ENCODE assay signal across 8 mouse cellular contexts in the genomic region with DNA sequence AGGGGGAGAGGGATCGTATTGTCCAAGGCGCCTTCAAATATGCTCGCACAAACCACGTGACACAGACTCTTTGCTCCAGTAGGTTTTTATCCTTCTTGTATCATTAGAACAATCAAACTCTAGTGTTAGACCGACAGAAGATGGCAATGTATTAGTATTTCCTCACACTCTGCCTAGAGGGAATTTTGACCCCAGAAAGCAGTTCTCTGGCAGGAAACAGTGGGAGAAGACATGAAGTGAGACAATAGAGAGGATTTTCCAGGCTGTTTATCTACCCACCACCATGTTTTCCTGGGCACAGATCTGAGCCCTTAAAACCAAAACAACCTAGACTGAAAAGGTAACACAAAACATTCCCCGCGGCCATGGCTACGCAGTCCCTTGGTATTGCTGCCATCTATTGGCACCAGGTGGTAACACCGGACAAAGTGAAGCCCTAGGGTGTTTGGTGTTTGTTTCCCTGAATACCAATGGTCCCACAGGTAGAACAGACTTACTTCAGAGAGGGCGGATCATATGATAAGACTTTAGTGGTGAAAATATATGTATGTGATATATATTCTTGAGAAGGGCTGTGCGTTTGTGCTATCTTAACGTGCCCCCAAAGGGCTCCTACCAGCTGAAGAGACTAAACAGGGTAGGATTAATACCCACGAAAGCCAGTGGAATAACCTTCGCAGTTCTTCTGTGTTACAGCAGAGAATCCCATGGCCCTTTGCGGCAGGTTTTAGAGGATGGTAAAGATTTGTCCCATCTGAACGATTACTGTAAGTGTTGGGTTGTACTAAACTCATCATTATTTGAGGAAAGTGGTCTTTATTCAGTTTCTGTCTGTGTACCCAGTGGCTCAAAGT.
DNase-seq lines count a peak whose midpoint lies in the region; ATAC-seq and TF ChIP-seq lines count a peak whose summit lies in the region.

No protein-coding gene starts in this region.

- no peak overlapping the region for H3K4me3 ChIP-seq in embryonic fibroblast, embryonic 13.5 days (ENCODE audit: insufficient read depth, low read length)
- H3K4me3 ChIP-seq in heart, embryonic 11.5 days (ENCODE audit: low read depth, low read length) = peak overlapping the region; percentile 29
- peak overlapping the region; percentile 27 for H3K4me3 ChIP-seq in kidney, embryonic 14.5 days (ENCODE audit: low read length)
- H3K4me3 ChIP-seq in limb, embryonic 14.5 days (replicated peaks; ENCODE audit: low read length) = peak overlapping the region; percentile 27
- H3K4me3 ChIP-seq in midbrain, embryonic 16.5 days (ENCODE audit: low read depth, low read length) = peak overlapping the region; percentile 30

- ATAC-seq in heart, embryonic 11.5 days (replicated peaks; ENCODE audit: insufficient number of reproducible peaks, low FRiP score, low TSS enrichment) = no peak; the same call in 1 of the 2 replicates
- peak; percentile 85 for ATAC-seq in kidney, embryonic 14.5 days (ENCODE audit: low FRiP score, low TSS enrichment)
- ATAC-seq in limb, embryonic 14.5 days (ENCODE audit: low FRiP score, low read depth) = peak; percentile 84
- ATAC-seq in midbrain, embryonic 16.5 days = peak; percentile 97

- H3K9ac ChIP-seq in heart, embryonic 11.5 days (ENCODE audit: low read depth, low read length) = no peak overlapping the region
- H3K9ac ChIP-seq in kidney, embryonic 14.5 days (ENCODE audit: low read depth, low read length) = no peak overlapping the region
- peak overlapping the region; percentile 17; the same call in 1 of the 2 replicates for H3K9ac ChIP-seq in limb, embryonic 14.5 days (ENCODE audit: low read depth, low read length, severe bottlenecking)
- peak overlapping the region; percentile 50 for H3K9ac ChIP-seq in midbrain, embryonic 16.5 days (ENCODE audit: low read depth, low read length)

- no peaks in the 10 kb centered on the region for H3K27me3 ChIP-seq in heart, embryonic 11.5 days (ENCODE audit: control insufficient read depth, insufficient read depth, low read length)
- H3K27me3 ChIP-seq in kidney, embryonic 14.5 days (ENCODE audit: control insufficient read depth, insufficient read depth, low read length) = no peaks in the 10 kb centered on the region
- no peaks in the 10 kb centered on the region for H3K27me3 ChIP-seq in limb, embryonic 14.5 days (ENCODE audit: control insufficient read depth, insufficient read depth, low read length)
- H3K27me3 ChIP-seq in midbrain, embryonic 16.5 days (ENCODE audit: control insufficient read depth, insufficient read depth, low read depth, low read length) = no peaks in the 10 kb centered on the region

- peak overlapping the region; percentile 64 for H3K4me2 ChIP-seq in heart, embryonic 11.5 days
- peak overlapping the region; percentile 40 for H3K4me2 ChIP-seq in kidney, embryonic 14.5 days (replicated peaks; ENCODE audit: low read depth, low read length)
- H3K4me2 ChIP-seq in limb, embryonic 14.5 days (replicated peaks; ENCODE audit: low read depth, low read length, severe bottlenecking) = peak overlapping the region; percentile 42
- peak overlapping the region; percentile 46 for H3K4me2 ChIP-seq in midbrain, embryonic 16.5 days (ENCODE audit: low read length)

- H3K36me3 ChIP-seq in heart, embryonic 11.5 days (ENCODE audit: control insufficient read depth, insufficient read depth, low read length) = no peaks in the 10 kb centered on the region
- no peaks in the 10 kb centered on the region for H3K36me3 ChIP-seq in kidney, embryonic 14.5 days (ENCODE audit: control insufficient read depth, insufficient read depth, low read length)
- H3K36me3 ChIP-seq in limb, embryonic 14.5 days (ENCODE audit: control insufficient read depth, insufficient read depth, low read length) = no peaks in the 10 kb centered on the region
- no peaks in the 10 kb centered on the region for H3K36me3 ChIP-seq in midbrain, embryonic 16.5 days (ENCODE audit: control insufficient read depth, insufficient read depth, low read length)

- no peaks in the 10 kb centered on the region for H3K9me3 ChIP-seq in heart, embryonic 11.5 days (replicated peaks; ENCODE audit: control insufficient read depth, low read length)
- no peaks in the 10 kb centered on the region for H3K9me3 ChIP-seq in kidney, embryonic 14.5 days (ENCODE audit: control insufficient read depth, low read length)
- no peaks in the 10 kb centered on the region for H3K9me3 ChIP-seq in limb, embryonic 14.5 days (ENCODE audit: control insufficient read depth, low read length)
- no peaks in the 10 kb centered on the region for H3K9me3 ChIP-seq in midbrain, embryonic 16.5 days (replicated peaks; ENCODE audit: control insufficient read depth, low read length, poor library complexity, severe bottlenecking)

- no peaks in the 10 kb centered on the region for H3K4me1 ChIP-seq in embryonic fibroblast, embryonic 13.5 days (ENCODE audit: control insufficient read depth, insufficient read depth, low read length)
- H3K4me1 ChIP-seq in heart, embryonic 11.5 days (ENCODE audit: control insufficient read depth, insufficient read depth, low read length) = no peaks in the 10 kb centered on the region
- H3K4me1 ChIP-seq in kidney, embryonic 14.5 days (ENCODE audit: control insufficient read depth, insufficient read depth, low read length) = no peaks in the 10 kb centered on the region
- no peaks in the 10 kb centered on the region for H3K4me1 ChIP-seq in limb, embryonic 14.5 days (ENCODE audit: control insufficient read depth, insufficient read depth, low read length)
- no peaks in the 10 kb centered on the region for H3K4me1 ChIP-seq in midbrain, embryonic 16.5 days (ENCODE audit: control insufficient read depth, insufficient read depth, low read length)

- TF ChIP-seq POLR2A in embryonic fibroblast, embryonic 13.5 days (IDR thresholded peaks at IDR 0.05; ENCODE audit: low read depth, low read length) = no peak
- no peak for TF ChIP-seq POLR2A in limb, embryonic 14.5 days (IDR thresholded peaks at IDR 0.05; ENCODE audit: borderline replicate concordance, extremely low read depth, insufficient read depth, insufficient read length)

- WGBS in heart, embryonic 11.5 days (ENCODE audit: insufficient replicate concordance) = 27% methylated on average over 16 of the region's 16 CpGs
- 38% methylated on average over 16 of the region's 16 CpGs for WGBS in kidney, embryonic 14.5 days
- WGBS in limb, embryonic 14.5 days = 34% methylated on average over 16 of the region's 16 CpGs
- 31% methylated on average over 16 of the region's 16 CpGs for WGBS in midbrain, embryonic 16.5 days

- DNase-seq in B cell, adult 2 months = peak; percentile 77 to 79
- DNase-seq in adrenal gland, postnatal 4 days (ENCODE audit: low spot score in 2 of 2) = peak; percentile 39 to 57
- DNase-seq in limb, embryonic 14.5 days (ENCODE audit: low spot score) = peak; percentile 78
- DNase-seq in spleen, postnatal 10 days (ENCODE audit: low spot score in 2 of 2) = peak; percentile 26 to 68

- H3K27ac ChIP-seq in embryonic fibroblast, embryonic 13.5 days (ENCODE audit: insufficient read depth, low read length) = no peak overlapping the region
- H3K27ac ChIP-seq in heart, embryonic 11.5 days (ENCODE audit: low read depth, low read length) = no peak overlapping the region
- no peak overlapping the region for H3K27ac ChIP-seq in kidney, embryonic 14.5 days (ENCODE audit: low read depth, low read length)
- no peak overlapping the region for H3K27ac ChIP-seq in limb, embryonic 14.5 days (replicated peaks; ENCODE audit: low read depth, low read length)
- no peak overlapping the region for H3K27ac ChIP-seq in midbrain, embryonic 16.5 days (ENCODE audit: low read length)

- TF ChIP-seq CTCF in embryonic fibroblast, embryonic 13.5 days (IDR thresholded peaks at IDR 0.05; ENCODE audit: borderline replicate concordance, insufficient read depth, low read length) = peak; percentile 84; the same call in 1 of the 2 replicates

Comparison
In these comparisons a context has a peak if more than half of its experiments do, and no peak if none do; other contexts are left out.
1. H3K9ac ChIP-seq: peak in limb, embryonic 14.5 days (single experiment) and midbrain, embryonic 16.5 days (single experiment); none in heart, embryonic 11.5 days (single experiment) and kidney, embryonic 14.5 days (single experiment).
2. Peak in every context shown above with its lines, with median percentiles within 50 percentile points of each other: DNase-seq and H3K4me2 ChIP-seq.